Mouse (Mus musculus): ENCODE data around the gene Smpd3. TPM values are rescaled to one million over a fixed set of nuclear protein-coding genes. Genes with fewer than 3 reads are reported as not detected.

Gene Smpd3
- total and polyA plus RNA-seq, 2 experiments, result 0.71 to 1.8 TPM

DNA sequence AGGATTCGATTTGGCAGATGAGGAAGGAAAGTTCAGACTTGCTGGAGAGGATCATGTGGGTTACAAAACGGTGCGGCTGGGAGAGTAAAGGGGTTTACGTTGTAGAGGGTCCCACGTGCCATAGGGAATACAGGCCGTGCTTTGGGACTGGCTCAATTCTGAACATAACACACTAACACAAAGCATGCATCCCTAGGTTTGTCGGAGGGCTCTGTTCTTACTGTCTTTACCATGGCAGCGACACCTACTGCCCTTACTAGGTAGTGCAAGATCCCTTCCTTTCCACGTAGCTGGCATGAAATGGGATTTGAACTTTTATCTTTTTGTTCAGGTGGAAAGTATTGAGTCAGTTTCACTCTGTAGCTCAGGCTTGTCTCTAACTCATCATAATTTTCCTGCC lies 111.2 kb downstream of the Smpd3 start:
- no peak overlapping the region for H3K9ac ChIP-seq (ENCODE audit: low read depth, low read length)
- TF ChIP-seq POLR2A (IDR thresholded peaks at IDR 0.05; ENCODE audit: extremely low read depth, insufficient read depth, low read length) (no peak), CTCF (IDR thresholded peaks at IDR 0.05; ENCODE audit: low read depth, low read length) (peak; percentile 56)
- no peak overlapping the region for H3K4me3 ChIP-seq (ENCODE audit: insufficient read depth, low read depth, low read length)
- DNase-seq (ENCODE audit: extremely low read depth, low read depth, low spot score), result peak; percentile 30
- WGBS, result 43% methylated on average over 9 of the region's 9 CpGs
- peaks cover 23% of the 10 kb centered on the region for H3K36me3 ChIP-seq (ENCODE audit: control insufficient read depth, insufficient read depth, low read length)
- H3K27ac ChIP-seq (replicated peaks; ENCODE audit: insufficient read depth, low read depth, low read length), result no peak overlapping the region
- no peaks in the 10 kb centered on the region for H3K4me1 ChIP-seq (ENCODE audit: control insufficient read depth, insufficient read depth, low read length)
- H3K79me2 ChIP-seq (ENCODE audit: control insufficient read depth, insufficient read depth, low read length), result no peaks in the 10 kb centered on the region
- no peaks in the 10 kb centered on the region for H3K27me3 ChIP-seq (ENCODE audit: control insufficient read depth, insufficient read depth, low read length)

GRCm38 (mm10) chr8:106219620-106220019 lies 118.2 kb downstream of the Smpd3 start:
- TF ChIP-seq POLR2A (IDR thresholded peaks at IDR 0.05; ENCODE audit: extremely low read depth, insufficient read depth, low read length), result no peak
- no peak for TF ChIP-seq CTCF (IDR thresholded peaks at IDR 0.05; ENCODE audit: low read depth, low read length)
- Histone ChIP-seq H3K4me3 (ENCODE audit: insufficient read depth, low read depth, low read length) (no peak overlapping the region), H3K4me1 (ENCODE audit: control insufficient read depth, insufficient read depth, low read length) (no peaks in the 10 kb centered on the region), H3K27me3 (ENCODE audit: control insufficient read depth, insufficient read depth, low read length) (no peaks in the 10 kb centered on the region), H3K79me2 (ENCODE audit: control insufficient read depth, insufficient read depth, low read length) (no peaks in the 10 kb centered on the region), H3K36me3 (ENCODE audit: control insufficient read depth, insufficient read depth, low read length) (peaks cover 35% of the 10 kb centered on the region), H3K27ac (replicated peaks; ENCODE audit: insufficient read depth, low read depth, low read length) (no peak overlapping the region), H3K9ac (ENCODE audit: low read depth, low read length) (no peak overlapping the region)
- DNase-seq (ENCODE audit: extremely low read depth, low read depth, low spot score), result no peak
- 91% methylated on average over 3 of the region's 3 CpGs for WGBS

DNA sequence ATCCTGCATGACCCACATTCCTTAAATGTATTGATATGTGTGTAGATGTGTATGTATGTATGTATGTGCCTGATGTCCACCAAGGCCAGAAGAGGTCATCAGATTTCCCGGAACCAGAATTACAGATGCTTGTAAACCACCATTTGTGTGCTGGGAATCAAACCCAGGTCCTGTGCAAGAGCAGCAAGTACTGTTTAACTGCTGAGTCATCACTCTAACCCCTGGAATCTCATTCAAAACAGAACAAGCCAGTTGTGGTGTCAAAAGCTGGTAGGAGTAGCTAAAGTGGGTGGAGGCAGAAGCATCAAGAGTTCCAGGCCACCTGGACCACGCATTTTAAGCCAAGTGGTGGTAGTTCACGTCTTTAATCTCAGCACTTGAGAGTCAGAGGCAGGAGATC lies 123.8 kb downstream of the Smpd3 start:
- no peak overlapping the region for H3K9ac ChIP-seq (ENCODE audit: low read depth, low read length)
- H3K27me3 ChIP-seq (ENCODE audit: control insufficient read depth, insufficient read depth, low read length), result no peaks in the 10 kb centered on the region
- no peak for DNase-seq (ENCODE audit: extremely low read depth, low read depth, low spot score)
- H3K36me3 ChIP-seq (ENCODE audit: control insufficient read depth, insufficient read depth, low read length), result peaks cover 13% of the 10 kb centered on the region
- TF ChIP-seq CTCF (IDR thresholded peaks at IDR 0.05; ENCODE audit: low read depth, low read length), result no peak
- TF ChIP-seq POLR2A (IDR thresholded peaks at IDR 0.05; ENCODE audit: extremely low read depth, insufficient read depth, low read length), result no peak
- H3K4me3 ChIP-seq (ENCODE audit: insufficient read depth, low read depth, low read length), result no peak overlapping the region
- 96% methylated on average over 3 of the region's 3 CpGs for WGBS
- H3K4me1 ChIP-seq (ENCODE audit: control insufficient read depth, insufficient read depth, low read length), result peaks cover 2% of the 10 kb centered on the region; the same call in 1 of the 2 replicates
- no peaks in the 10 kb centered on the region; the same call in 1 of the 2 replicates for H3K79me2 ChIP-seq (ENCODE audit: control insufficient read depth, insufficient read depth, low read length)
- H3K27ac ChIP-seq (replicated peaks; ENCODE audit: insufficient read depth, low read depth, low read length), result no peak overlapping the region

DNA sequence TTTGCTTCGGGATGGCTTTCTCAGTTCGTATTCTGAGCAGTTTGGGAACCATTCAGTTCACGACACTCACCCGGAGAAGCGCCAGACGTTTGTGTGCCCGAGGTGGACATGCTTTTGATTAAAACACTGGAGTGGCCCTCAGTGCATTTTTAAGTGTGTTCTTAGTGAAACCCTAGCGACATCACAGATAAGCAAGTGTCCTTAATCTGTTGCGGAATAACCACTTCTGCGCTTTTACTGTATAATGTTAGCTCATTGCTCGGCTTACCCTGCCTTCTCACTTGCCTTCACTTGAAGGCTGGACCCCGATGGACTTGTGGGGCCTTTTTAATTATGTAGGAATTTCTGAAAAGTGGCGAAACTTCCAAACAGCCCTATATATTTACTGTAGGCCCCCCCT lies 126.4 kb downstream of the Smpd3 start:
- Histone ChIP-seq H3K4me1 (ENCODE audit: control insufficient read depth, insufficient read depth, low read length) (peaks cover 2% of the 10 kb centered on the region; the same call in 1 of the 2 replicates), H3K4me3 (ENCODE audit: insufficient read depth, low read depth, low read length) (peak overlapping the region; percentile 73), H3K27ac (replicated peaks; ENCODE audit: insufficient read depth, low read depth, low read length) (peak overlapping the region; percentile 41), H3K79me2 (ENCODE audit: control insufficient read depth, insufficient read depth, low read length) (no peaks in the 10 kb centered on the region; the same call in 1 of the 2 replicates), H3K9ac (ENCODE audit: low read depth, low read length) (peak overlapping the region; percentile 71), H3K27me3 (ENCODE audit: control insufficient read depth, insufficient read depth, low read length) (no peaks in the 10 kb centered on the region), H3K36me3 (ENCODE audit: control insufficient read depth, insufficient read depth, low read length) (peaks cover 13% of the 10 kb centered on the region; the same call in 1 of the 2 replicates)
- TF ChIP-seq POLR2A (IDR thresholded peaks at IDR 0.05; ENCODE audit: extremely low read depth, insufficient read depth, low read length) (no peak), CTCF (IDR thresholded peaks at IDR 0.05; ENCODE audit: low read depth, low read length) (no peak)
- WGBS, result 4% methylated on average over 13 of the region's 13 CpGs
- DNase-seq (ENCODE audit: extremely low read depth, low read depth, low spot score), result no peak

DNA sequence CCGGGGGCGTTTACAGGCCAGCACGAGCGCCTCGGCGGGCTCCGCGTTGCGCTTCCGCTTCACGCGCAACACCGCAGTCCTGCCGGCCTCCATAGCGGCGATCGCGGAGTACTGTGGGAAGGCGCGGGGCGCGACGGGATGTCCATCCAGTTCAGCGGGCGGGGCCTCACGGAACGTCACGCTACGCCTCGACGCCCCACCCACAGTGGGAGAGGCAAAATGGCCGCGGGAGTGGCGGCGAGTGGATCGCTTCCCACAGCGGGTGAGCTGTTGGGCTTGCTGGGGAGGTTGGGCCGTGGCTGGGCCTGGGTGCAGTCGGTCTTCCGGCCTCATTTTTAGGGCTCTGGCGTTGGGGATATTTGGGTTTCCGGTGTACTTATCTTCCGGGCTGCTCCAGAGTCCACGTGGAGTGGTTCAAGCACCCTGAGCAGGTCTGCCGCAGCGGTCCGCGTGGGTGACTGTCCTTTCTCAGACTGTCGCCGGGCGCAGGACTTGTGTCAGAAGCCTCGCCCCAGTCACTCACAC lies 126.9 kb downstream of the Smpd3 start, which contains the start of the genes Slc7a6os and Prmt7:
Gene Slc7a6os, minus strand, starts transcription at position 115 of the 525 bp plus-strand sequence.
Gene Prmt7, plus strand, starts transcription at position 116 of the 525 bp plus-strand sequence.
- TF ChIP-seq CTCF (IDR thresholded peaks at IDR 0.05; ENCODE audit: low read depth, low read length) (no peak), POLR2A (IDR thresholded peaks at IDR 0.05; ENCODE audit: extremely low read depth, insufficient read depth, low read length) (peak; percentile 97)
- Histone ChIP-seq H3K9ac (ENCODE audit: low read depth, low read length) (peak within 1 kb of the TSS; percentile 88), H3K4me3 (ENCODE audit: insufficient read depth, low read depth, low read length) (peak within 1 kb of the TSS; percentile 73), H3K27me3 (ENCODE audit: control insufficient read depth, insufficient read depth, low read length) (no peaks in the 10 kb centered on the region), H3K4me1 (ENCODE audit: control insufficient read depth, insufficient read depth, low read length) (peaks cover 2% of the 10 kb centered on the region; the same call in 1 of the 2 replicates), H3K79me2 (ENCODE audit: control insufficient read depth, insufficient read depth, low read length) (no peaks in the 10 kb centered on the region; the same call in 1 of the 2 replicates), H3K27ac (replicated peaks; ENCODE audit: insufficient read depth, low read depth, low read length) (peak within 1 kb of the TSS; percentile 82), H3K36me3 (ENCODE audit: control insufficient read depth, insufficient read depth, low read length) (peaks cover 14% of the 10 kb centered on the region; the same call in 1 of the 2 replicates)
- under 1% methylated on average over 52 of the region's 52 CpGs for WGBS
- peak; percentile 82 for DNase-seq (ENCODE audit: extremely low read depth, low read depth, low spot score)

Measured in liver, adult 2 months (tissue).